Mouse (Mus musculus) embryonic facial prominence, embryonic 11.5 days (tissue): Measurements from ENCODE around the gene Mrps15. TPM values are rescaled to one million over a fixed set of nuclear protein-coding genes. Genes with fewer than 3 reads are reported as not detected.
A peak's percentile ranks its signal among the peaks of the same experiment; 100 is the strongest.

Source experiments
- ATAC-seq: fragments of 200-750 bp; cut with Nextera tagmentation; replicated peaks from 2 replicates; pipeline ENCODE4 v1.8.0; 2017; ENCODE audit warnings: low read depth; ENCODE audit not compliant: insufficient number of reproducible peaks, low FRiP score, low TSS enrichment
- DNase-seq: peaks from one replicate; pipeline ENCODE4 v3.0.0-alpha.2; 2015; ENCODE audit warnings: low spot score
- H3K27ac ChIP-seq: fragments of 300-500 bp; sonication (generic); replicated peaks from 2 replicates; pipeline ENCODE4 v1.5.1; 2014; ENCODE audit warnings: mild to moderate bottlenecking, low read depth, low read length, control low read depth
- H3K27me3 ChIP-seq: fragments of 300-500 bp; sonication (generic); 2 replicates; pipeline ENCODE4 v1.6.1; 2014; ENCODE audit warnings: mild to moderate bottlenecking, low read length, moderate library complexity, mixed read lengths; ENCODE audit not compliant: control insufficient read depth, insufficient read depth
- H3K36me3 ChIP-seq: fragments of 300-500 bp; sonication (generic); replicated peaks from 2 replicates; pipeline ENCODE4 v1.6.1; 2014; ENCODE audit warnings: low read depth, mild to moderate bottlenecking, low read length, moderate library complexity, mixed read lengths; ENCODE audit not compliant: control insufficient read depth, insufficient read depth
- H3K4me1 ChIP-seq: fragments of 300-500 bp; sonication (generic); 2 replicates; pipeline ENCODE4 v1.6.1; 2014; ENCODE audit warnings: low read length, mixed read lengths; ENCODE audit not compliant: control insufficient read depth, insufficient read depth
- H3K4me2 ChIP-seq: fragments of 300-500 bp; sonication (generic); 2 replicates; pipeline ENCODE4 v1.6.1; 2014; ENCODE audit warnings: low read depth, mild to moderate bottlenecking, control low read depth, low read length, moderate library complexity
- H3K4me3 ChIP-seq: fragments of 300-500 bp; sonication (generic); 2 replicates; pipeline ENCODE4 v1.5.1; 2014; ENCODE audit warnings: low read depth, low read length, control low read depth
- H3K9ac ChIP-seq: fragments of 300-500 bp; sonication (generic); replicated peaks from 2 replicates; pipeline ENCODE4 v1.6.1; 2014; ENCODE audit warnings: mild to moderate bottlenecking, control low read depth, low read length
- H3K9me3 ChIP-seq: fragments of 300-500 bp; sonication (generic); replicated peaks from 2 replicates; pipeline ENCODE4 v1.6.1; 2016; ENCODE audit warnings: mild to moderate bottlenecking, low read length, inconsistent platforms, mixed read lengths; ENCODE audit not compliant: control insufficient read depth
- WGBS: fragments of 180-500 bp; shearing (Covaris S2); extraction: QIAGEN DNeasy Blood & Tissue Kit; methylation state at CpG from one replicate; pipeline ENCODE4 v1.1.7; 2014; 5-methylcytosine and 5-hydroxymethylcytosine counted together
- polyA plus RNA-seq: library from polyadenylated mRNA; unstranded; fragments of >200 nt; fragmentation: Nextera tagmentation; extraction: Ambion mirVana; gene quantifications from 2 replicates; pipeline ENCODE4 v1.2.1, GENCODE M21; 2014

Mrps15 gene
- polyA plus RNA-seq: 176 and 177 TPM in 2 replicates

- peak within 1 kb of the TSS; percentile 77 for H3K4me3 ChIP-seq
- no peaks in the 10 kb centered on the region for H3K9me3 ChIP-seq
- peak within 1 kb of the TSS; percentile 83 for H3K9ac ChIP-seq
- H3K4me2 ChIP-seq: peak within 1 kb of the TSS; percentile 73
- H3K27ac ChIP-seq: no peak within 1 kb of the TSS; the same call in 1 of the 2 replicates
- peak; percentile 94 for DNase-seq
- no peaks in the 10 kb centered on the region for H3K4me1 ChIP-seq
- peak; percentile 92 for ATAC-seq
- 0 out of 2 replicates have a peak, but pooled peaks cover 3% of the 10 kb centered on the region for H3K36me3 ChIP-seq
- no peaks in the 10 kb centered on the region for H3K27me3 ChIP-seq
- under 1% methylated on average over 56 of the region's 56 CpGs for WGBS
Measured at GRCm38 (mm10) chr4:126046851-126047585, at the start of gene Mrps15. TSS of gene Mrps15 (plus strand) at chr4:126046925.

- ATAC-seq (no peak), DNase-seq (no peak)
- Histone ChIP-seq H3K36me3 (no peaks in the 10 kb centered on the region), H3K9ac (no peak overlapping the region), H3K4me2 (no peak overlapping the region), H3K27ac (no peak overlapping the region), H3K27me3 (no peaks in the 10 kb centered on the region), H3K9me3 (no peaks in the 10 kb centered on the region), H3K4me1 (no peaks in the 10 kb centered on the region), H3K4me3 (no peak overlapping the region)
- WGBS: 91% methylated on average over 2 of the region's 2 CpGs
Measured at GRCm38 (mm10) chr4:125997826-125998225, 48.9 kb upstream of the Mrps15 start.

GRCm38 (mm10) chr4:126001311-126002199, 45.2 kb upstream of the Mrps15 start:
- H3K4me3 ChIP-seq: no peak overlapping the region
- 83% methylated on average over 12 of the region's 12 CpGs for WGBS

GRCm38 (mm10) chr4:126017676-126018332, 28.9 kb upstream of the Mrps15 start:
- H3K27ac ChIP-seq: no peak overlapping the region
- H3K9me3 ChIP-seq: no peaks in the 10 kb centered on the region
- DNase-seq (no peak), ATAC-seq (no peak)
- no peak overlapping the region for H3K4me3 ChIP-seq
- H3K9ac ChIP-seq: no peak overlapping the region
- no peaks in the 10 kb centered on the region for H3K4me1 ChIP-seq
- WGBS: 79% methylated on average over 7 of the region's 7 CpGs
- H3K36me3 ChIP-seq: no peaks in the 10 kb centered on the region
- H3K27me3 ChIP-seq: no peaks in the 10 kb centered on the region
- no peak overlapping the region for H3K4me2 ChIP-seq

More at GRCm38 (mm10) chr4:126001311-126002199, 45.2 kb upstream of the Mrps15 start:
- Histone ChIP-seq H3K9me3 (no peaks in the 10 kb centered on the region), H3K9ac (no peak overlapping the region), H3K27me3 (no peaks in the 10 kb centered on the region), H3K4me2 (no peak overlapping the region), H3K27ac (no peak overlapping the region), H3K4me1 (no peaks in the 10 kb centered on the region), H3K36me3 (no peaks in the 10 kb centered on the region)
- no peak for ATAC-seq
- no peak for DNase-seq

GRCm38 (mm10) chr4:126018966-126019538, 27.7 kb upstream of the Mrps15 start:
- H3K9me3 ChIP-seq: no peaks in the 10 kb centered on the region
- no peaks in the 10 kb centered on the region for H3K27me3 ChIP-seq
- no peak overlapping the region for H3K9ac ChIP-seq
- no peak overlapping the region for H3K4me3 ChIP-seq
- no peak overlapping the region for H3K27ac ChIP-seq
- ATAC-seq (no peak), DNase-seq (no peak)
- H3K4me1 ChIP-seq: no peaks in the 10 kb centered on the region
- no peak overlapping the region for H3K4me2 ChIP-seq
- WGBS: 81% methylated on average over 11 of the region's 11 CpGs
- H3K36me3 ChIP-seq: no peaks in the 10 kb centered on the region

GRCm38 (mm10) chr4:126024303-126024900, 22.3 kb upstream of the Mrps15 start, which contains the start of gene Csf3r:
TSS of gene Csf3r (plus strand) at chr4:126024550.
- Histone ChIP-seq H3K4me1 (no peaks in the 10 kb centered on the region), H3K27ac (no peak within 1 kb of the TSS), H3K4me3 (no peak within 1 kb of the TSS), H3K27me3 (no peaks in the 10 kb centered on the region), H3K9me3 (no peaks in the 10 kb centered on the region), H3K4me2 (no peak within 1 kb of the TSS), H3K36me3 (no peaks in the 10 kb centered on the region), H3K9ac (no peak within 1 kb of the TSS)
- no peak for ATAC-seq
- no peak for DNase-seq
- WGBS: 50% methylated on average over 16 of the region's 16 CpGs

GRCm38 (mm10) chr4:126025801-126026200, 20.9 kb upstream of the Mrps15 start:
- DNase-seq (no peak), ATAC-seq (no peak)
- no peak overlapping the region for H3K4me3 ChIP-seq
- H3K4me2 ChIP-seq: no peak overlapping the region
- no peak overlapping the region for H3K9ac ChIP-seq
- no peaks in the 10 kb centered on the region for H3K9me3 ChIP-seq
- 91% methylated on average over 5 of the region's 5 CpGs for WGBS
- H3K36me3 ChIP-seq: no peaks in the 10 kb centered on the region
- H3K27me3 ChIP-seq: no peaks in the 10 kb centered on the region
- H3K27ac ChIP-seq: no peak overlapping the region
- H3K4me1 ChIP-seq: no peaks in the 10 kb centered on the region
